Mouse (Mus musculus) effector memory CD4-positive, alpha-beta T cell, adult 5 months (primary cell): Measurements from ENCODE around the gene Borcs8. TPM values are rescaled to one million over a fixed set of nuclear protein-coding genes. Genes with fewer than 3 reads are reported as not detected.

ENCODE experiments used
- polyA plus RNA-seq: library from polyadenylated mRNA; unstranded; fragments of 100-300 nt; shearing (Covaris generic); gene quantifications from one replicate; pipeline ENCODE4 v1.2.1, GENCODE M21; 2017

Gene Borcs8
- 38.5 TPM for polyA plus RNA-seq

DNA sequence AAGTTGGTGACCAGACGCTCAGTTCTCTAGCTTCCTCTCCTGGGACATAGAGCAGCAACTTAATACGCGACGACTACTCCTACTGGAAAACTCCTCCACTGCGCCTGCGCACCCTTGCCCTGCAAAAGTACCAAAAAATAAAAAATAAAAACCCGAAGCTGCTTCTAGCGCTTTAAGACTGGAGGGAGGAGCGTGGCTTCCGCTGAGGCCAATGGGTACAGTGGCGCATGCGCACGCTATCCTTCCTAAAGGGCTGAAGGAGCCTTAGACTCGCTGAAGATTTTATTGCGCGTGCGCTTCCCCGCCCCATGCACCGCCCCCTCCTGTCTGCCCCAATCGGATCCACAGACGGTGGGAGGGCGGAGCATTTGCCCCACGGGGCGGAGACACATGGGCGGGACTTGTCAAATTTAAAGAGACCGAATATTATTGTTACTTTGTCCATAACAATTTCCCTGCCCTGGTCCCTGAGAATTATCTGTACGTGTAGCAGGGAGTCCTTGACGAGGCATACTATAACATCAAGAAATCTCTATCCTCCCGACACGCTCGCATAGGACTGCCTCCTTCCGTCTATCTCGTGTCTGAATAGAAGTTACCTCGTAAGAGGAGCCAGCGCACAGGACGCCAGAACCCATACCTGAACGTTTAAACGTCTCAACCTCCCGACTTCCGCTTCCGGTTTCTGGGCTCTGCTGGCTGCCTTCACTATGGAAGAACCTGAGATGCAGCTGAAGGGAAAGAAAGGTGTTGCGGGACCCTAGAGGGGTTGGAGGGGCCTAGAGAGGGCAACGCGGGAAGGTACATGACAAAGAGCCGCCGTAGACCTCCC, at the start of gene Borcs8, which contains the start of the genes Rfxank and Mef2b:
Borcs8 (plus strand) TSS at position 474 of the 832 bp plus-strand sequence.
Rfxank (minus strand) TSS at position 129 of the 832 bp plus-strand sequence.
Mef2b (plus strand) TSS at position 686 of the 832 bp plus-strand sequence.

GRCm38 (mm10) chr8:70120667-70121066, 18.6 kb upstream of the Borcs8 start, which contains the start of gene Ncan:
Ncan (minus strand) TSS chr8:70120873.

GRCm38 (mm10) chr8:70131166-70131883, 8.0 kb upstream of the Borcs8 start, which contains the start of gene Nr2c2ap:
Nr2c2ap (plus strand) TSS chr8:70131333.

DNA sequence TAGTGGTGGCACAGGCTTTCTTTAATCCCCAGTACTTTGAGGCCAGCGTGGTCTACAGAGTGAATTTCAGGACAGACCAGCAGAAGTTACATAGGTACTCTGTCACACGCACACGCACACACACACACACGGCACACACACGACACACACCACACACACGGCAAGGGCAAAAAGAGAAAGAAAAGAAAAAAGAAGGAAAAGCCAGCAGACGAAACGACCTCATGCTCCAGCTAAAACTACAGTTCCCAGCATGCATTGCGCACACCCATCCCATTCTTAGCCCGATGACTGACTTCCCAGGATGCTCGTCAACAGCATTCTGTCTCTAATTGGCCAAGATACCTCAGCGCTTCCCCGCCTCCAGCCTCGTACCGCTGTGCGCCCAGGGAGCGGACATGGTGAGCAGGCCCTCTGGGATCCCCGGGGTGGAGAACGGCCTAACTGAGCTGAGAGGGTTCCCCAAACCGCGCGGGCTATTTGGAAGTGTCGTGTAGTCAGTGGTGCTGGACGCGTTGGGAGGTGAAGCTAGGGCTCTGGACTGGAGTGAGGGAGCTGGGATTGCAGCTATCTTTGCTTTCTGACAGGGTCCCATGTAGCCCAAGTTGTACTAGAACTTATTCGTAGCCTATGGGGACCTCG, 32.9 kb downstream of the Borcs8 start, which contains the start of gene Tmem161a:
Tmem161a (plus strand) TSS at position 314 of the 639 bp plus-strand sequence.

Other genes starting within 250 kb of the Borcs8 start
- 1.2 TPM for gene Tssk6, start 237.3 kb upstream of the Borcs8 start, polyA plus RNA-seq
- 100 TPM for gene Ndufa13, start 236.9 kb upstream of the Borcs8 start, polyA plus RNA-seq
- not detected for gene Yjefn3, start 236.8 kb upstream of the Borcs8 start, polyA plus RNA-seq
- 124 TPM for gene Gatad2a, start 143.1 kb upstream of the Borcs8 start, polyA plus RNA-seq
- gene Mau2, start 96.8 kb upstream of the Borcs8 start, polyA plus RNA-seq = 106 TPM
- gene Sugp1, start 96.7 kb upstream of the Borcs8 start, polyA plus RNA-seq = 44.5 TPM
- not detected for gene Tm6sf2, start 66.6 kb upstream of the Borcs8 start, polyA plus RNA-seq
- not detected for gene Hapln4, start 56.0 kb upstream of the Borcs8 start, polyA plus RNA-seq
- gene Ncan, start 18.6 kb upstream of the Borcs8 start, polyA plus RNA-seq = not detected
- gene Nr2c2ap, start 8.2 kb upstream of the Borcs8 start, polyA plus RNA-seq = 36.9 TPM
- gene Rfxank, start 345 bp upstream of the Borcs8 start, polyA plus RNA-seq = 19.6 TPM
- gene Mef2b, start 212 bp downstream of the Borcs8 start, polyA plus RNA-seq = 1.3 TPM
- 39.6 TPM for gene Tmem161a, start 32.9 kb downstream of the Borcs8 start, polyA plus RNA-seq
- 8.4 TPM for gene Slc25a42, start 72.8 kb downstream of the Borcs8 start, polyA plus RNA-seq
- gene Sugp2, start 94.7 kb downstream of the Borcs8 start, polyA plus RNA-seq = 27.2 TPM
- gene Armc6, start 95.0 kb downstream of the Borcs8 start, polyA plus RNA-seq = 7.6 TPM
- gene Homer3, start 143.3 kb downstream of the Borcs8 start, polyA plus RNA-seq = 0.54 TPM
- gene Ddx49, start 163.0 kb downstream of the Borcs8 start, polyA plus RNA-seq = 46.0 TPM
- gene Cope, start 163.0 kb downstream of the Borcs8 start, polyA plus RNA-seq = 214 TPM
- gene Cers1, start 176.3 kb downstream of the Borcs8 start, polyA plus RNA-seq = not detected
- gene Gdf1, start 190.3 kb downstream of the Borcs8 start, polyA plus RNA-seq = 0.46 TPM
- gene Upf1, start 213.8 kb downstream of the Borcs8 start, polyA plus RNA-seq = 66.6 TPM
- gene Comp, start 234.1 kb downstream of the Borcs8 start, polyA plus RNA-seq = 1.2 TPM